Mouse (Mus musculus): ENCODE measurements at regions not wholly inside any gene's neighbourhood (a gene's known extent, or its start where the extent isn't known, plus 50 kb on each side); places are given as distances from the start of the nearest gene placed in this dataset.

- H3K4me1 ChIP-seq (ENCODE audit: insufficient read depth, low read length) = no peaks in the 10 kb centered on the region
- DNase-seq (ENCODE audit: low spot score) (no peak), ATAC-seq (ENCODE audit: low FRiP score) (no peak)
- no peaks in the 10 kb centered on the region for H3K9me3 ChIP-seq (ENCODE audit: low read length)
- H3K9ac ChIP-seq (replicated peaks; ENCODE audit: low read length, poor library complexity, severe bottlenecking) = no peak overlapping the region
- H3K4me2 ChIP-seq (ENCODE audit: low read depth, low read length, poor library complexity, severe bottlenecking) = no peak overlapping the region
- H3K4me3 ChIP-seq (ENCODE audit: low read depth, low read length) = no peak overlapping the region
- H3K27me3 ChIP-seq (ENCODE audit: insufficient read depth, low read length) = no peaks in the 10 kb centered on the region
- H3K27ac ChIP-seq (ENCODE audit: low read depth, low read length) = no peak overlapping the region
- no peak for TF ChIP-seq CTCF (IDR thresholded peaks at IDR 0.05)
- WGBS = 74% methylated on average over 1 of the region's 1 CpGs
- no peaks in the 10 kb centered on the region for H3K36me3 ChIP-seq (ENCODE audit: insufficient read depth, low read length)
Measured at GRCm38 (mm10) chr15:69291273-69291672, 2790.6 kb upstream of the Lrrc6 start.

- Histone ChIP-seq H3K36me3 (ENCODE audit: insufficient read depth, low read length) (no peaks in the 10 kb centered on the region), H3K9ac (replicated peaks; ENCODE audit: low read length, poor library complexity, severe bottlenecking) (no peak overlapping the region), H3K4me1 (ENCODE audit: insufficient read depth, low read length) (no peaks in the 10 kb centered on the region), H3K4me2 (ENCODE audit: low read depth, low read length, poor library complexity, severe bottlenecking) (no peak overlapping the region), H3K9me3 (ENCODE audit: low read length) (no peaks in the 10 kb centered on the region), H3K4me3 (ENCODE audit: low read depth, low read length) (no peak overlapping the region), H3K27me3 (ENCODE audit: insufficient read depth, low read length) (no peaks in the 10 kb centered on the region), H3K27ac (ENCODE audit: low read depth, low read length) (no peak overlapping the region)
- DNase-seq (ENCODE audit: low spot score) (peak; percentile 45), ATAC-seq (ENCODE audit: low FRiP score) (no peak)
- TF ChIP-seq CTCF (IDR thresholded peaks at IDR 0.05) = no peak
Measured at GRCm38 (mm10) chr15:69275546-69276255, 2775.0 kb upstream of the Lrrc6 start.

- Histone ChIP-seq H3K27me3 (ENCODE audit: insufficient read depth, low read length) (no peaks in the 10 kb centered on the region), H3K36me3 (ENCODE audit: insufficient read depth, low read length) (no peaks in the 10 kb centered on the region), H3K4me1 (ENCODE audit: insufficient read depth, low read length) (no peaks in the 10 kb centered on the region), H3K9me3 (ENCODE audit: low read length) (no peaks in the 10 kb centered on the region), H3K4me2 (ENCODE audit: low read depth, low read length, poor library complexity, severe bottlenecking) (no peak overlapping the region), H3K4me3 (ENCODE audit: low read depth, low read length) (no peak overlapping the region), H3K27ac (ENCODE audit: low read depth, low read length) (no peak overlapping the region), H3K9ac (replicated peaks; ENCODE audit: low read length, poor library complexity, severe bottlenecking) (no peak overlapping the region)
- peak; percentile 32 for DNase-seq (ENCODE audit: low spot score)
- no peak for ATAC-seq (ENCODE audit: low FRiP score)
- 70% methylated on average over 8 of the region's 8 CpGs for WGBS
- no peak for TF ChIP-seq CTCF (IDR thresholded peaks at IDR 0.05)
Measured at GRCm38 (mm10) chr15:69274225-69274766, 2773.6 kb upstream of the Lrrc6 start.

- no peaks in the 10 kb centered on the region for H3K4me1 ChIP-seq (ENCODE audit: insufficient read depth, low read length)
- no peak overlapping the region for H3K9ac ChIP-seq (replicated peaks; ENCODE audit: low read length, poor library complexity, severe bottlenecking)
- no peaks in the 10 kb centered on the region for H3K36me3 ChIP-seq (ENCODE audit: insufficient read depth, low read length)
- no peak for DNase-seq (ENCODE audit: low spot score)
- no peaks in the 10 kb centered on the region for H3K9me3 ChIP-seq (ENCODE audit: low read length)
- ATAC-seq (ENCODE audit: low FRiP score) = no peak
- 96% methylated on average over 1 of the region's 1 CpGs for WGBS
- no peaks in the 10 kb centered on the region for H3K27me3 ChIP-seq (ENCODE audit: insufficient read depth, low read length)
- no peak overlapping the region for H3K27ac ChIP-seq (ENCODE audit: low read depth, low read length)
- H3K4me2 ChIP-seq (ENCODE audit: low read depth, low read length, poor library complexity, severe bottlenecking) = no peak overlapping the region
- no peak for TF ChIP-seq CTCF (IDR thresholded peaks at IDR 0.05)
- no peak overlapping the region for H3K4me3 ChIP-seq (ENCODE audit: low read depth, low read length)
Measured at GRCm38 (mm10) chr15:69273518-69273917, 2772.8 kb upstream of the Lrrc6 start.

GRCm38 (mm10) chr15:69261940-69262339, 2761.2 kb upstream of the Lrrc6 start:
- no peaks in the 10 kb centered on the region for H3K4me1 ChIP-seq (ENCODE audit: insufficient read depth, low read length)
- H3K27ac ChIP-seq (ENCODE audit: low read depth, low read length) = no peak overlapping the region
- no peaks in the 10 kb centered on the region for H3K9me3 ChIP-seq (ENCODE audit: low read length)
- no peak overlapping the region for H3K4me2 ChIP-seq (ENCODE audit: low read depth, low read length, poor library complexity, severe bottlenecking)
- H3K36me3 ChIP-seq (ENCODE audit: insufficient read depth, low read length) = no peaks in the 10 kb centered on the region
- ATAC-seq (ENCODE audit: low FRiP score) = no peak
- no peak for DNase-seq (ENCODE audit: low spot score)
- H3K9ac ChIP-seq (replicated peaks; ENCODE audit: low read length, poor library complexity, severe bottlenecking) = no peak overlapping the region
- no peaks in the 10 kb centered on the region for H3K27me3 ChIP-seq (ENCODE audit: insufficient read depth, low read length)
- no peak for TF ChIP-seq CTCF (IDR thresholded peaks at IDR 0.05)
- no peak overlapping the region for H3K4me3 ChIP-seq (ENCODE audit: low read depth, low read length)
- WGBS = 89% methylated on average over 1 of the region's 1 CpGs

- Histone ChIP-seq H3K9ac (replicated peaks; ENCODE audit: low read length, poor library complexity, severe bottlenecking) (no peak overlapping the region), H3K27me3 (ENCODE audit: insufficient read depth, low read length) (no peaks in the 10 kb centered on the region), H3K4me3 (ENCODE audit: low read depth, low read length) (no peak overlapping the region), H3K27ac (ENCODE audit: low read depth, low read length) (no peak overlapping the region), H3K4me2 (ENCODE audit: low read depth, low read length, poor library complexity, severe bottlenecking) (no peak overlapping the region), H3K9me3 (ENCODE audit: low read length) (no peaks in the 10 kb centered on the region), H3K4me1 (ENCODE audit: insufficient read depth, low read length) (no peaks in the 10 kb centered on the region), H3K36me3 (ENCODE audit: insufficient read depth, low read length) (no peaks in the 10 kb centered on the region)
- 76% methylated on average over 3 of the region's 3 CpGs for WGBS
- TF ChIP-seq CTCF (IDR thresholded peaks at IDR 0.05) = no peak
- DNase-seq (ENCODE audit: low spot score) (no peak), ATAC-seq (ENCODE audit: low FRiP score) (no peak)
Measured at GRCm38 (mm10) chr15:69257161-69257778, 2756.6 kb upstream of the Lrrc6 start.

All from midbrain, postnatal 0 days (tissue).